Mouse (Mus musculus) stomach, embryonic 14.5 days (tissue): ENCODE data around the gene Reg4. TPM values are rescaled to one million over a fixed set of nuclear protein-coding genes. Genes with fewer than 3 reads are reported as not detected.

Source experiments
- ATAC-seq: fragments of 200-750 bp; cut with Nextera tagmentation; 2 replicates; pipeline ENCODE4 v1.8.0; 2017; ENCODE audit warnings: low read depth, moderate TSS enrichment; ENCODE audit not compliant: insufficient number of reproducible peaks, insufficient read depth, low FRiP score
- H3K27ac ChIP-seq: fragments of 300-500 bp; sonication (generic); 2 replicates; pipeline ENCODE4 v1.5.1; 2014; ENCODE audit warnings: mild to moderate bottlenecking, low read length, moderate library complexity, mixed read lengths
- H3K27me3 ChIP-seq: fragments of 300-500 bp; sonication (generic); 2 replicates; pipeline ENCODE4 v1.6.1; 2014; ENCODE audit warnings: low read length, control low read depth, mixed read lengths; ENCODE audit not compliant: control insufficient read depth, insufficient read depth
- H3K36me3 ChIP-seq: fragments of 300-500 bp; sonication (generic); 2 replicates; pipeline ENCODE4 v1.6.1; 2014; ENCODE audit warnings: mild to moderate bottlenecking, control low read depth, low read length, moderate library complexity, mixed read lengths; ENCODE audit not compliant: control insufficient read depth, insufficient read depth
- H3K4me1 ChIP-seq: fragments of 300-500 bp; sonication (generic); 2 replicates; pipeline ENCODE4 v1.6.1; 2014; ENCODE audit warnings: low read length, control low read depth, mixed read lengths; ENCODE audit not compliant: control insufficient read depth, insufficient read depth
- H3K4me2 ChIP-seq: fragments of 300-500 bp; sonication (generic); replicated peaks from 2 replicates; pipeline ENCODE4 v1.6.1; 2014; ENCODE audit warnings: low read depth, low read length, control low read depth
- H3K4me3 ChIP-seq: fragments of 300-500 bp; sonication (generic); 2 replicates; pipeline ENCODE4 v1.5.1; 2014; ENCODE audit warnings: low read depth, low read length, control low read depth
- H3K9ac ChIP-seq: fragments of 300-500 bp; sonication (generic); replicated peaks from 2 replicates; pipeline ENCODE4 v1.6.1; 2014; ENCODE audit warnings: low read depth, mild to moderate bottlenecking, control low read depth, low read length, moderate library complexity, mixed read lengths
- H3K9me3 ChIP-seq: fragments of 300-500 bp; sonication (generic); 2 replicates; pipeline ENCODE4 v1.6.1; 2016; ENCODE audit warnings: low read depth, low read length, control low read depth; ENCODE audit not compliant: control insufficient read depth
- WGBS: fragments of 180-500 bp; shearing (Covaris S2); extraction: QIAGEN DNeasy Blood & Tissue Kit; methylation state at CpG from one replicate; pipeline ENCODE4 v1.1.7; 2014; 5-methylcytosine and 5-hydroxymethylcytosine counted together
- polyA plus RNA-seq: library from polyadenylated mRNA; unstranded; fragments of >200 nt; fragmentation: Nextera tagmentation; extraction: Ambion mirVana; gene quantifications from 2 replicates; pipeline ENCODE4 v1.2.1, GENCODE M21; 2014

Gene Reg4
- polyA plus RNA-seq, 1 experiment from 2014 or later: not detected

DNA sequence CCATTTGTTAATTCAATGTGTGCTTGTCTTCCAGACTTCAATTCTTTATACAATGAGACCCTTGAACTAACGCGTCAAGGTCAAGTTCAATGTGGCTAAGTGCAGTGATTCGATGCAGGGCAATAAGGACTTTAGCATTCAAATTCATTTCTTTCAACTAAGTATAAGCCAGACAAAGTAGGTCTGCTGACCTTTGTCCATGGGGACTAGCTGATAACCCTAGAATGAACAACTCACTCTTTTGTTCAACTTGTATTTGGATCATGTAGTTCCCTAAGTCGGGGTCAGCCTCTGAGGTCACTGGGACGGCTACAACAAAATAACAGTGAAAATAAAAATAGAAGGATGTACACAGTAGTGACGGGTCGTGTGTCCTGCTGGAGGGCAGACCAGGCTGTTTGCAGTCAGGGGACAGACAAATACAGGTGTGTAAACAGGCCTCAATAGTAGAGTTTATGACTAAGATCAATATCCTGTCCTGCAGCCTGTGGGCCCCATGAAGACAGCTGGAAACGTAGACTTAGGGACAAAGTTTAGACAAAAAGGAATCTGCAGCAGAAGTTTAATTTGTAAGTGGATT is 20.6 kb downstream of the Reg4 start:
- Histone ChIP-seq H3K36me3 (no peaks in the 10 kb centered on the region), H3K4me3 (no peak overlapping the region), H3K4me1 (no peaks in the 10 kb centered on the region), H3K9me3 (no peaks in the 10 kb centered on the region), H3K4me2 (no peak overlapping the region), H3K27ac (no peak overlapping the region), H3K9ac (no peak overlapping the region), H3K27me3 (no peaks in the 10 kb centered on the region)
- WGBS: 41% methylated on average over 8 of the region's 8 CpGs
- ATAC-seq: no peak

DNA sequence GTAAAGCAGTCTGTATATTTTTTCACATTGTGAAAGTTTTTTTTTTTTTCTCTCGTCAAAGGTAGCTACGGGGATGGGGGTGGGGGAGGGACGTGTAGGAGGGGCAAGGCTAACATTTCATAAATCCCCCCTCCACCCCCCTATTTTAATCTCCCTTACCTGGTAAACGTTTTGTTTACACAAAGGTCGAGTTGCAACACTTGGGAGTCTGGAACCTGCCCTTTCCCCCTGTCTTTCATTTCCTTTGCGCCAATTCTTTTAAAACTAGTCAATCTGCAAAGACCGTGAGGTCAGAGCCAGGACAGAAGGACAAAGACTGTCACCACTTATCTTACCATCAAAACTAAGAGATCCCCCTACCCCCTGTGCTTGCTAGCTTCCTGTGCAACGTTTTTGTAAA is 23.9 kb downstream of the Reg4 start:
- no peak overlapping the region for H3K9ac ChIP-seq
- no peaks in the 10 kb centered on the region for H3K27me3 ChIP-seq
- no peaks in the 10 kb centered on the region for H3K4me1 ChIP-seq
- no peak overlapping the region for H3K4me2 ChIP-seq
- H3K9me3 ChIP-seq: no peaks in the 10 kb centered on the region
- 11% methylated on average over 8 of the region's 8 CpGs for WGBS
- no peak for ATAC-seq
- H3K36me3 ChIP-seq: no peaks in the 10 kb centered on the region
- no peak overlapping the region for H3K4me3 ChIP-seq
- no peak overlapping the region; the same call in 1 of the 2 replicates for H3K27ac ChIP-seq

GRCm38 (mm10) chr3:98246985-98247751 is 25.2 kb downstream of the Reg4 start:
- no peaks in the 10 kb centered on the region for H3K36me3 ChIP-seq
- no peaks in the 10 kb centered on the region for H3K27me3 ChIP-seq
- 0 out of 2 replicates have a peak, but pooled peaks have one; percentile 29 for ATAC-seq
- H3K4me2 ChIP-seq: no peak overlapping the region
- H3K27ac ChIP-seq: no peak overlapping the region
- no peak overlapping the region for H3K4me3 ChIP-seq
- no peak overlapping the region for H3K9ac ChIP-seq
- H3K9me3 ChIP-seq: no peaks in the 10 kb centered on the region
- WGBS: 43% methylated on average over 7 of the region's 7 CpGs
- H3K4me1 ChIP-seq: no peaks in the 10 kb centered on the region

DNA sequence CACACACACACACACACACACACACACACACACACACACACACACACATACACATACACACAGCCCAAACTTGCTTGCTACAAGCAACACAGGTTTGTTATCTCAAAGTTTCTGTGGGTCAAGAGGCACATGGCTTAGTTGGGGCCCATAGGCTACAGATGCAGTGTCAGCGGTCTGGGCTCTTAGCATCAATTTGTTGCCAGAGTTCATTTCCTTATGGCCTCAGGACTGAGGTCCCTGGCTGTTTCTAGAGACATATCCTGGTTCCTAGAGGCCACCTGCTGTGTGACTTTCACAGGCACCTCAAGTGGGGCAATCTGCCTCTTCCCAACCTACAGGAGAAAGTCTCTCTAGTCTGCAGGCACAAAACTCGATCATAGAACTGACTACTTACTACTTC is 27.4 kb downstream of the Reg4 start:
- Histone ChIP-seq H3K27ac (no peak overlapping the region), H3K9me3 (peaks cover 7% of the 10 kb centered on the region; the same call in 1 of the 2 replicates), H3K36me3 (no peaks in the 10 kb centered on the region), H3K4me3 (no peak overlapping the region), H3K27me3 (no peaks in the 10 kb centered on the region), H3K4me1 (no peaks in the 10 kb centered on the region), H3K9ac (no peak overlapping the region), H3K4me2 (no peak overlapping the region)
- ATAC-seq: no peak
- WGBS: 92% methylated on average over 2 of the region's 2 CpGs

- no peak overlapping the region for H3K9ac ChIP-seq
- no peaks in the 10 kb centered on the region for H3K36me3 ChIP-seq
- no peak for ATAC-seq
- no peak overlapping the region for H3K27ac ChIP-seq
- no peak overlapping the region for H3K4me3 ChIP-seq
- WGBS: 74% methylated on average over 11 of the region's 11 CpGs
- no peak overlapping the region for H3K4me2 ChIP-seq
- no peaks in the 10 kb centered on the region for H3K4me1 ChIP-seq
- peaks cover 7% of the 10 kb centered on the region; the same call in 1 of the 2 replicates for H3K9me3 ChIP-seq
- no peaks in the 10 kb centered on the region for H3K27me3 ChIP-seq
Observed at GRCm38 (mm10) chr3:98249833-98250448, 28.0 kb downstream of the Reg4 start.

GRCm38 (mm10) chr3:98254059-98254458 is 32.1 kb downstream of the Reg4 start:
- Histone ChIP-seq H3K27ac (no peak overlapping the region), H3K36me3 (no peaks in the 10 kb centered on the region), H3K4me2 (no peak overlapping the region), H3K4me1 (no peaks in the 10 kb centered on the region), H3K9me3 (peaks cover 7% of the 10 kb centered on the region; the same call in 1 of the 2 replicates), H3K27me3 (no peaks in the 10 kb centered on the region), H3K9ac (no peak overlapping the region), H3K4me3 (no peak overlapping the region)
- WGBS: 88% methylated on average over 3 of the region's 3 CpGs
- no peak for ATAC-seq

GRCm38 (mm10) chr3:98254656-98255583 is 33.0 kb downstream of the Reg4 start:
- ATAC-seq: no peak
- Histone ChIP-seq H3K4me2 (no peak overlapping the region), H3K4me1 (no peaks in the 10 kb centered on the region), H3K9me3 (peaks cover 7% of the 10 kb centered on the region; the same call in 1 of the 2 replicates), H3K27me3 (no peaks in the 10 kb centered on the region), H3K9ac (no peak overlapping the region), H3K36me3 (no peaks in the 10 kb centered on the region), H3K4me3 (no peak overlapping the region), H3K27ac (no peak overlapping the region)
- WGBS: 82% methylated on average over 8 of the region's 8 CpGs

- WGBS: 90% methylated on average over 4 of the region's 4 CpGs
- ATAC-seq: no peak
Observed at GRCm38 (mm10) chr3:98258723-98259122, 36.8 kb downstream of the Reg4 start.

More at GRCm38 (mm10) chr3:98258723-98259122, 36.8 kb downstream of the Reg4 start:
- no peak overlapping the region for H3K4me2 ChIP-seq
- no peaks in the 10 kb centered on the region for H3K9me3 ChIP-seq
- H3K36me3 ChIP-seq: no peaks in the 10 kb centered on the region
- H3K9ac ChIP-seq: no peak overlapping the region
- H3K27me3 ChIP-seq: no peaks in the 10 kb centered on the region
- H3K27ac ChIP-seq: no peak overlapping the region
- no peak overlapping the region for H3K4me3 ChIP-seq
- no peaks in the 10 kb centered on the region for H3K4me1 ChIP-seq
